Mouse (Mus musculus): Measurements from ENCODE around the gene Mfap5. TPM values are rescaled to one million over a fixed set of nuclear protein-coding genes. Genes with fewer than 3 reads are reported as not detected.
"Not testable (repeated sequence)": the region's sequence is repeated elsewhere in the genome, so short reads cannot be mapped to it uniquely, and the experiment has no call there.

Gene Mfap5
- polyA plus RNA-seq, 1 experiment from 2014 or later = 5.5 TPM

GRCm38 (mm10) chr6:122495082-122495881 lies 10.4 kb upstream of the Mfap5 start:
- Histone ChIP-seq H3K27ac (ENCODE audit: low read depth) (peak overlapping the region; percentile 91), H3K27me3 (ENCODE audit: insufficient read depth, low read length) (no peaks in the 10 kb centered on the region), H3K36me3 (ENCODE audit: insufficient read depth) (no peaks in the 10 kb centered on the region), H3K9me3 (ENCODE audit: low read depth, low read length) (no peaks in the 10 kb centered on the region), H3K4me2 (peak overlapping the region; percentile 57), H3K4me3 (ENCODE audit: low read depth, low read length) (peak overlapping the region; percentile 18), H3K4me1 (ENCODE audit: insufficient read depth) (peaks cover 12% of the 10 kb centered on the region), H3K9ac (peak overlapping the region; percentile 32)
- peak; percentile 93 for DNase-seq
- peak; percentile 72 for ATAC-seq (ENCODE audit: insufficient read depth)
- 2% methylated on average over 21 of the region's 21 CpGs for WGBS
- TF ChIP-seq CTCF (IDR thresholded peaks at IDR 0.05; ENCODE audit: low read depth) = no peak

DNA sequence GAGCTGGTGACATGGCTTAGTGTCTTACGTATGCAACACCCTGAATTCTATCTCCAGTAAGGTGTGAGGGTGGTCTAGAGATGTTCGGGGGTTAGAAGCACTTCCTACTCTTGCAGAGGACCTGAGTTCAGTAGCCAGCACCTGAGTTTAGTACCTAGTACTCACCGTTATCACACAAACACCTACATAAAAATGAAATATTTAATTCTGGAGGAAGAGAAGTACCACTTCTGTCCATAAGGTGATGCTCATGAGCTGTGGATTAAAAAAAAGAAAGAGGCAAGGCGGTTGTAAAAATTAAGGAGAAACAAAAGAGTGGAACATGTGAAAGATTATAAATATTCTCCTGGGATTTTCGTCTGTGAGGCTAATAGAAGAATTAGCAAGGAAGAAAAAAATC lies 9.1 kb upstream of the Mfap5 start:
- H3K4me1 ChIP-seq (ENCODE audit: insufficient read depth) = peaks cover 9% of the 10 kb centered on the region
- no peak overlapping the region for H3K4me3 ChIP-seq (ENCODE audit: low read depth, low read length)
- no peaks in the 10 kb centered on the region for H3K36me3 ChIP-seq (ENCODE audit: insufficient read depth)
- ATAC-seq (ENCODE audit: insufficient read depth) (0 out of 2 replicates have a peak, but pooled peaks have one; percentile 9), DNase-seq (peak; percentile 73)
- H3K9ac ChIP-seq = no peak overlapping the region
- peak; percentile 81 for TF ChIP-seq CTCF (IDR thresholded peaks at IDR 0.05; ENCODE audit: low read depth)
- peak overlapping the region; percentile 91 for H3K27ac ChIP-seq (ENCODE audit: low read depth)
- WGBS = 27% methylated on average over 5 of the region's 5 CpGs
- no peak overlapping the region for H3K4me2 ChIP-seq
- H3K9me3 ChIP-seq (ENCODE audit: low read depth, low read length) = no peaks in the 10 kb centered on the region
- H3K27me3 ChIP-seq (ENCODE audit: insufficient read depth, low read length) = no peaks in the 10 kb centered on the region

DNA sequence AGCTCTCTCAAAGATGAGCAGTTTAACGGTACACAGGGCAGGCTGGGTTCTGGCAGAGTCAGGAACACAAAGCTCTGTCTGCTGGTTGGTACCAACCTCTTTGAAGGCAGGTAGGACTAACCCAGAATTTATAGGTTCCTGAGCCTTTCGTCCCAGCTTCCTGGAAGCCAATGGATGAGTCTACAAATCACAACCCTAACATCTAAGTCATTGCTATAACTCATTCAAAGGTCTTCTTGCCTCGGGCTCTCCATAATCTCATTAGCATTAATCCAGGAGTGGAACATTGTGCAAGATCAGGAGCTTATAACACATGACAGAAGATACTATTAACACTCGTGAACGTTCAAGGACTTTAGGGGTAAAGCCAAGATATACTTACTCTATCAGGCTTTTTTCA lies 7.0 kb upstream of the Mfap5 start, which contains the start of gene Rimklb:
Gene Rimklb, minus strand, starts transcription at position 101 of the 400 bp plus-strand sequence.
- DNase-seq (no peak), ATAC-seq (ENCODE audit: insufficient read depth) (no peak)
- 80% methylated on average over 5 of the region's 5 CpGs for WGBS
- Histone ChIP-seq H3K27ac (ENCODE audit: low read depth) (no peak within 1 kb of the TSS), H3K4me1 (ENCODE audit: insufficient read depth) (peaks cover 9% of the 10 kb centered on the region), H3K4me3 (ENCODE audit: low read depth, low read length) (no peak within 1 kb of the TSS), H3K36me3 (ENCODE audit: insufficient read depth) (no peaks in the 10 kb centered on the region), H3K9ac (no peak within 1 kb of the TSS), H3K9me3 (ENCODE audit: low read depth, low read length) (no peaks in the 10 kb centered on the region), H3K27me3 (ENCODE audit: insufficient read depth, low read length) (no peaks in the 10 kb centered on the region), H3K4me2 (no peak within 1 kb of the TSS)
- TF ChIP-seq CTCF (IDR thresholded peaks at IDR 0.05; ENCODE audit: low read depth) = no peak

DNA sequence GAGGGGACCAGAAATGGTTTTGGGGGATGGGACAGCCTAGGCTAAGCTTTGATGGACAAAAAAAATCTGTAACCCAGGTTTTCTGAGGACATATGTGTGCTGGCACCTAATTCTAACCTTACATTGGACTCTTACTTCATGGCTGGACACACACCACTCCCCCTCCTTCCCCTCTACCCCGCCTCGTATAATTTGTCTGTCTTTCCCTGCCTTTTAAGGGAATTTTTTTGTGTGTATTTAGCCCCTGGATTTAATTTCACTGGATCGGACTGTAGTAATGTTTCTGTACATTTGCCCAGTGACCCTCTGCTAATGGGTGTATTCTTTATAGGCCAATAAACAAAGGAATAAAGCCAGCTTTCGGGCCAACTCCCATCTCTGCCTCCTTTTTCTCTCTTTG lies 604 bp upstream of the Mfap5 start:
- no peak overlapping the region for H3K4me3 ChIP-seq (ENCODE audit: low read depth, low read length)
- no peak overlapping the region for H3K4me2 ChIP-seq
- H3K4me1 ChIP-seq (ENCODE audit: insufficient read depth) = no peaks in the 10 kb centered on the region
- H3K9me3 ChIP-seq (ENCODE audit: low read depth, low read length) = no peaks in the 10 kb centered on the region
- no peaks in the 10 kb centered on the region for H3K27me3 ChIP-seq (ENCODE audit: insufficient read depth, low read length)
- no peaks in the 10 kb centered on the region for H3K36me3 ChIP-seq (ENCODE audit: insufficient read depth)
- 27% methylated on average over 4 of the region's 4 CpGs for WGBS
- no peak overlapping the region for H3K27ac ChIP-seq (ENCODE audit: low read depth)
- DNase-seq (no peak), ATAC-seq (ENCODE audit: insufficient read depth) (no peak)
- H3K9ac ChIP-seq = no peak overlapping the region
- no peak for TF ChIP-seq CTCF (IDR thresholded peaks at IDR 0.05; ENCODE audit: low read depth)

- H3K4me2 ChIP-seq = no peak overlapping the region
- no peaks in the 10 kb centered on the region for H3K9me3 ChIP-seq (ENCODE audit: low read depth, low read length)
- DNase-seq (no peak), ATAC-seq (ENCODE audit: insufficient read depth) (no peak)
- no peak overlapping the region for H3K9ac ChIP-seq
- H3K27ac ChIP-seq (ENCODE audit: low read depth) = no peak overlapping the region
- no peaks in the 10 kb centered on the region for H3K36me3 ChIP-seq (ENCODE audit: insufficient read depth)
- H3K27me3 ChIP-seq (ENCODE audit: insufficient read depth, low read length) = no peaks in the 10 kb centered on the region
- H3K4me3 ChIP-seq (ENCODE audit: low read depth, low read length) = no peak overlapping the region
- WGBS = 68% methylated on average over 8 of the region's 8 CpGs
- H3K4me1 ChIP-seq (ENCODE audit: insufficient read depth) = no peaks in the 10 kb centered on the region
- TF ChIP-seq CTCF (IDR thresholded peaks at IDR 0.05; ENCODE audit: low read depth) = no peak
Observed at GRCm38 (mm10) chr6:122508494-122508893, 2.8 kb downstream of the Mfap5 start.

DNA sequence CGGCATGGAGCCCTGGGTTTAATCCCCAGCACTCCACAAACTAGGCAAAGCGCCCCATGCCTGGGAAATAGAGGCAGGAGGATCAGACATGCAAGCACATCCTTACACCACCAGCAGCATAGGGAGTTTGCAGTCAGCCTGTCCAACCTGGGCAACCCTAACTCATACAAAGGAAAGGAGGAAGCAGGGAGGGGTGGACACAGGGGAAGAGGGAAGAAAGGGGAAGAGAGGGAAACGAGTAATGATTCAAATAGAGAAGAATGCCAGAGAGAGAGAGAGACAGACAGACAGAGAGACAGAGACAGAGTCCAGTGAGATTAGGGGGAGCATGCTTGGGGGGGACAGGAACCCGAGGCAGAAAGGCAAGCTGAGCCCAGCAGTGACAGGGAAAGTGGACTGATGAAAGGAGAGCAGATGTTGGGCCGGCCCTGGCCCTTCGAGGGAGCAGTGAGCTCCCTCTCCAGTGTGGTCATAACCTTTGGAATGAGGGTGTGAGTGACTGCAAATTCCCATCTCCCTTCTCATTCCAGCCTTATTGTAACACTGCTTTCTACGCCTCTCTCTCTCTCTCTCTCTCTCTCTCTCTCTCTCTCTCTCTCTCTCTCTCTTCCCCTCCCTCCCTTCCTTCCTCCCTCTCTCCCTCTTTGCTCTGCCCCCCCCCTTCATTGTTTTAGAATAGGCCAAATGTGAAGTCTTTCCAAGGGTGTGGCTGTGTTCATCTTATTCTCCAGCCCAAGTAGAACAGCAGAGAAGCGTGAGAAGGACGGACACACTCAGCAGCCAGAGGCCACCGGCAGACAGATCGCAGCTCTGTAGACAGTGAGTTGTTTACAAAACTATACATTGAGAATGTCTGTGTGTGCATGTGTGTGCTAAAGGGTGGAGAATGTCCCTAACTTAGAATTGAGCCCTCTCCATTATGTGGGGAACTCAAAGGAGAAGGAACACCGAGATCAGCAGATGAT lies 7.6 kb downstream of the Mfap5 start:
- no peak overlapping the region for H3K4me3 ChIP-seq (ENCODE audit: low read depth, low read length)
- H3K27ac ChIP-seq (ENCODE audit: low read depth) = no peak overlapping the region
- no peaks in the 10 kb centered on the region for H3K4me1 ChIP-seq (ENCODE audit: insufficient read depth)
- ATAC-seq (ENCODE audit: insufficient read depth) = peak; percentile 68
- H3K9ac ChIP-seq = no peak overlapping the region
- WGBS = 31% methylated on average over 12 of the region's 12 CpGs
- H3K36me3 ChIP-seq (ENCODE audit: insufficient read depth) = no peaks in the 10 kb centered on the region
- no peaks in the 10 kb centered on the region for H3K9me3 ChIP-seq (ENCODE audit: low read depth, low read length)
- no peak for TF ChIP-seq CTCF (IDR thresholded peaks at IDR 0.05; ENCODE audit: low read depth)
- peak; percentile 34 for DNase-seq
- H3K27me3 ChIP-seq (ENCODE audit: insufficient read depth, low read length) = no peaks in the 10 kb centered on the region
- no peak overlapping the region for H3K4me2 ChIP-seq

DNA sequence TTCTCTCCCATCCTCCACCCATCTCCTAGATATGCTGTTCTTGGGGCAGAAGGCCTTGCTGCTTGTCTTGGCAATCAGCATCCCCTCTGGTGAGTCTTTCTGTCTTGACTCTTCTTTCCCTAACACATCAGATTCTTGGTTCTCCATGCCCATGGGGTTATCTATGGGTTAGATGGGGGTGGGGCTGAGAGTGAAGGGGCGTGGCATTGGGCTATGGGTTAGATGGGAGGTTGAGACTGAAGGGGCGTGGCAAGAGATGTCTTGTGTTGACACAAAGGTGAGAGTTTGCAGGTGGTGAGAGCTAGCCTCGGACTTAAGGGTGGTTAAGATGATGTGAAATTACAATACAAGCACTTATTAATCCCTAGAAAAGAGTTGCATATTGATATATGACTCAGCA lies 8.7 kb downstream of the Mfap5 start:
- no peak for DNase-seq
- Histone ChIP-seq H3K9ac (no peak overlapping the region), H3K4me3 (ENCODE audit: low read depth, low read length) (no peak overlapping the region), H3K4me2 (no peak overlapping the region), H3K9me3 (ENCODE audit: low read depth, low read length) (no peaks in the 10 kb centered on the region), H3K4me1 (ENCODE audit: insufficient read depth) (no peaks in the 10 kb centered on the region), H3K27ac (ENCODE audit: low read depth) (no peak overlapping the region), H3K36me3 (ENCODE audit: insufficient read depth) (no peaks in the 10 kb centered on the region), H3K27me3 (ENCODE audit: insufficient read depth, low read length) (no peaks in the 10 kb centered on the region)
- TF ChIP-seq CTCF (IDR thresholded peaks at IDR 0.05; ENCODE audit: low read depth) = no peak
- WGBS = 66% methylated on average over 3 of the region's 3 CpGs
- ATAC-seq (ENCODE audit: insufficient read depth) = no peak

- not testable (repeated sequence) for DNase-seq; H3K4me1 ChIP-seq (ENCODE audit: insufficient read depth); H3K9ac ChIP-seq; H3K36me3 ChIP-seq (ENCODE audit: insufficient read depth); H3K27me3 ChIP-seq (ENCODE audit: insufficient read depth, low read length); H3K4me2 ChIP-seq; H3K27ac ChIP-seq (ENCODE audit: low read depth); ATAC-seq (ENCODE audit: insufficient read depth); H3K4me3 ChIP-seq (ENCODE audit: low read depth, low read length); H3K9me3 ChIP-seq (ENCODE audit: low read depth, low read length)
- WGBS = 93% methylated on average over 2 of the region's 2 CpGs
Observed at GRCm38 (mm10) chr6:122515762-122516161, 10.1 kb downstream of the Mfap5 start.
